Mouse (Mus musculus) stomach, embryonic 14.5 days (tissue): ENCODE data around the gene Fhit. TPM values are rescaled to one million over a fixed set of nuclear protein-coding genes. Genes with fewer than 3 reads are reported as not detected.

Experiments used
- ATAC-seq: fragments of 200-750 bp; cut with Nextera tagmentation; 2 replicates; pipeline ENCODE4 v1.8.0; 2017; ENCODE audit warnings: low read depth, moderate TSS enrichment; ENCODE audit not compliant: insufficient number of reproducible peaks, insufficient read depth, low FRiP score
- H3K27ac ChIP-seq: fragments of 300-500 bp; sonication (generic); 2 replicates; pipeline ENCODE4 v1.5.1; 2014; ENCODE audit warnings: mild to moderate bottlenecking, low read length, moderate library complexity, mixed read lengths
- H3K27me3 ChIP-seq: fragments of 300-500 bp; sonication (generic); 2 replicates; pipeline ENCODE4 v1.6.1; 2014; ENCODE audit warnings: low read length, control low read depth, mixed read lengths; ENCODE audit not compliant: control insufficient read depth, insufficient read depth
- H3K36me3 ChIP-seq: fragments of 300-500 bp; sonication (generic); 2 replicates; pipeline ENCODE4 v1.6.1; 2014; ENCODE audit warnings: mild to moderate bottlenecking, control low read depth, low read length, moderate library complexity, mixed read lengths; ENCODE audit not compliant: control insufficient read depth, insufficient read depth
- H3K4me1 ChIP-seq: fragments of 300-500 bp; sonication (generic); 2 replicates; pipeline ENCODE4 v1.6.1; 2014; ENCODE audit warnings: low read length, control low read depth, mixed read lengths; ENCODE audit not compliant: control insufficient read depth, insufficient read depth
- H3K4me2 ChIP-seq: fragments of 300-500 bp; sonication (generic); replicated peaks from 2 replicates; pipeline ENCODE4 v1.6.1; 2014; ENCODE audit warnings: low read depth, low read length, control low read depth
- H3K4me3 ChIP-seq: fragments of 300-500 bp; sonication (generic); 2 replicates; pipeline ENCODE4 v1.5.1; 2014; ENCODE audit warnings: low read depth, low read length, control low read depth
- H3K9ac ChIP-seq: fragments of 300-500 bp; sonication (generic); replicated peaks from 2 replicates; pipeline ENCODE4 v1.6.1; 2014; ENCODE audit warnings: low read depth, mild to moderate bottlenecking, control low read depth, low read length, moderate library complexity, mixed read lengths
- H3K9me3 ChIP-seq: fragments of 300-500 bp; sonication (generic); 2 replicates; pipeline ENCODE4 v1.6.1; 2016; ENCODE audit warnings: low read depth, low read length, control low read depth; ENCODE audit not compliant: control insufficient read depth
- WGBS: fragments of 180-500 bp; shearing (Covaris S2); extraction: QIAGEN DNeasy Blood & Tissue Kit; methylation state at CpG from one replicate; pipeline ENCODE4 v1.1.7; 2014; 5-methylcytosine and 5-hydroxymethylcytosine counted together
- polyA plus RNA-seq: library from polyadenylated mRNA; unstranded; fragments of >200 nt; fragmentation: Nextera tagmentation; extraction: Ambion mirVana; gene quantifications from 2 replicates; pipeline ENCODE4 v1.2.1, GENCODE M21; 2014

The Fhit gene
- polyA plus RNA-seq, 1 experiment from 2014 or later: 10.3 TPM

- no peak for ATAC-seq
These were observed 793.8 kb downstream of the Fhit start for GRCm38 (mm10) chr14:10367783-10368680.

DNA sequence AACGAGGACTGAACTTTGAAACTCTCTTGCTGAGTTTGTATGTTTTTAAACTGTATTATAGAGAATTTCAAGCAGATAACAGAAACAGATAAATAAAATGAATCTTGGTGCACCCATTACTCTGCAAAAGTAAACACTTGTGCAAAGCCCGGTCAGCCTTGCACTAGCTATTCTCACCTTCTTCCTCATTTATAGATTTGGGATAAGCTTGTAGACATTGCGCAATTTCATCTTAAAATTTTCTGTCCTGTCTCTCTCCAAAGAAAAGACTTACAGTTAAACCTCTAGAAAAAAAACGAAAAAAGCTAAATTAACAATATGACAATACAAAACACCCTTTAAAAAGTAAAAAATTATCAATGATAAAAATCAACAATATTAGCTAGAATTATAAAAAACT is 795.0 kb downstream of the Fhit start:
- no peak overlapping the region for H3K9ac ChIP-seq
- 82% methylated on average over 4 of the region's 4 CpGs for WGBS
- no peaks in the 10 kb centered on the region for H3K9me3 ChIP-seq
- no peak overlapping the region for H3K27ac ChIP-seq
- H3K27me3 ChIP-seq: no peaks in the 10 kb centered on the region
- no peaks in the 10 kb centered on the region for H3K36me3 ChIP-seq
- H3K4me2 ChIP-seq: no peak overlapping the region
- H3K4me1 ChIP-seq: no peaks in the 10 kb centered on the region
- ATAC-seq: no peak
- no peak overlapping the region for H3K4me3 ChIP-seq

More at GRCm38 (mm10) chr14:10367783-10368680, 793.8 kb downstream of the Fhit start:
- Histone ChIP-seq H3K27me3 (no peaks in the 10 kb centered on the region), H3K4me3 (no peak overlapping the region), H3K27ac (no peak overlapping the region), H3K36me3 (no peaks in the 10 kb centered on the region), H3K4me1 (no peaks in the 10 kb centered on the region), H3K9me3 (no peaks in the 10 kb centered on the region), H3K4me2 (no peak overlapping the region), H3K9ac (no peak overlapping the region)
- 63% methylated on average over 5 of the region's 5 CpGs for WGBS

GRCm38 (mm10) chr14:10364281-10364680 is 797.6 kb downstream of the Fhit start:
- no peak overlapping the region for H3K4me2 ChIP-seq
- H3K4me3 ChIP-seq: no peak overlapping the region
- H3K27me3 ChIP-seq: no peaks in the 10 kb centered on the region
- no peak for ATAC-seq
- H3K9me3 ChIP-seq: no peaks in the 10 kb centered on the region
- 81% methylated on average over 6 of the region's 6 CpGs for WGBS
- no peak overlapping the region for H3K9ac ChIP-seq
- no peak overlapping the region for H3K27ac ChIP-seq
- no peaks in the 10 kb centered on the region for H3K4me1 ChIP-seq
- no peaks in the 10 kb centered on the region for H3K36me3 ChIP-seq

DNA sequence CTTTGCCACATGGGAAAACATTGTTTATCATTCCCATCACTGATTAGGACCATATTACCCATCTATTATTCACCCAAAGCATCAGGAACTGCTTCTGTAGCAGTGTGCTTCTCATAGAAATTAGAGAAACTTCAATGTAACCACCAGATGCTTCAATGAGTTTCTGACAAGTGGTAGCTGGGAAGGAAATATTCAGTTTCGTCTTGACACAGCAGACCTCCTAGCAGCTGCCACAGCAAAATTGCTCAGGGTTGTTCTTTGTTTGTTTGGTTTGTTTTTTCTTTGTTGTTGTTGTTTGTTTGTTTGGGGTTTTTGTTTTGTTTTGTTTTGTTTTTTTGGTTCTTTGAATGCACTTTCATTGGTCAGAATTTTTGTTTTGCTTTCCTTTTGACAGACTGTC is 798.5 kb downstream of the Fhit start:
- H3K9me3 ChIP-seq: no peaks in the 10 kb centered on the region
- no peak for ATAC-seq
- H3K27me3 ChIP-seq: no peaks in the 10 kb centered on the region
- H3K36me3 ChIP-seq: no peaks in the 10 kb centered on the region
- H3K4me3 ChIP-seq: no peak overlapping the region
- no peak overlapping the region for H3K9ac ChIP-seq
- no peak overlapping the region for H3K4me2 ChIP-seq
- no peak overlapping the region for H3K27ac ChIP-seq
- no peaks in the 10 kb centered on the region for H3K4me1 ChIP-seq
- WGBS: 76% methylated on average over 1 of the region's 1 CpGs

GRCm38 (mm10) chr14:10345905-10346304 is 815.9 kb downstream of the Fhit start:
- Histone ChIP-seq H3K36me3 (no peaks in the 10 kb centered on the region), H3K4me2 (no peak overlapping the region), H3K9ac (no peak overlapping the region), H3K27me3 (no peaks in the 10 kb centered on the region), H3K9me3 (no peaks in the 10 kb centered on the region), H3K4me3 (no peak overlapping the region), H3K4me1 (no peaks in the 10 kb centered on the region), H3K27ac (no peak overlapping the region)
- ATAC-seq: no peak

- no peaks in the 10 kb centered on the region for H3K27me3 ChIP-seq
- 76% methylated on average over 1 of the region's 1 CpGs for WGBS
- no peak for ATAC-seq
- H3K4me1 ChIP-seq: no peaks in the 10 kb centered on the region
- no peak overlapping the region for H3K27ac ChIP-seq
- no peaks in the 10 kb centered on the region for H3K9me3 ChIP-seq
- no peaks in the 10 kb centered on the region for H3K36me3 ChIP-seq
- no peak overlapping the region for H3K9ac ChIP-seq
- no peak overlapping the region for H3K4me3 ChIP-seq
- H3K4me2 ChIP-seq: no peak overlapping the region
These were observed 817.8 kb downstream of the Fhit start for GRCm38 (mm10) chr14:10344064-10344463.

DNA sequence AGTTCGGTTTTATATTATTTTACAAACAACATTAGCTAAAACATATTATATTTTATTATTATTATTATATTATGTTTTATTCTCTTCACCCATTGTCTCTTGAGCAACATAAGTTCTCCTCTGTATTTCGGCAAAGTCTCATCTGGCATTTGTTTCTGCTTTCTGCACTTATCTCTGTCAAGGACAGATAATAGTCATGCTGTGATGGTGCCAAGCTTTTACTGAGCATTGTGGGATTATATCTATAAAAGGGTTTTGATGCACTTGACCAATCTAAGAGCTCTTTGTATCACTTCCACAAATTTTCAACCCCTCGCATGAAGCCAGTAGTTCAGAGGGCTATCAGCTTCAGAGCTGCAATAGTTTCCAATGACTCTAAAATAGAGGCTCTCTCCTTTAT is 845.1 kb downstream of the Fhit start:
- no peak overlapping the region for H3K4me3 ChIP-seq
- H3K36me3 ChIP-seq: no peaks in the 10 kb centered on the region
- no peak for ATAC-seq
- H3K4me2 ChIP-seq: no peak overlapping the region
- 92% methylated on average over 3 of the region's 3 CpGs for WGBS
- H3K27ac ChIP-seq: no peak overlapping the region
- H3K4me1 ChIP-seq: no peaks in the 10 kb centered on the region
- no peaks in the 10 kb centered on the region for H3K27me3 ChIP-seq
- no peak overlapping the region for H3K9ac ChIP-seq
- H3K9me3 ChIP-seq: no peaks in the 10 kb centered on the region

- Histone ChIP-seq H3K36me3 (no peaks in the 10 kb centered on the region), H3K27ac (no peak overlapping the region), H3K9ac (no peak overlapping the region), H3K4me3 (no peak overlapping the region), H3K9me3 (no peaks in the 10 kb centered on the region), H3K27me3 (no peaks in the 10 kb centered on the region), H3K4me2 (no peak overlapping the region), H3K4me1 (no peaks in the 10 kb centered on the region)
- 62% methylated on average over 1 of the region's 1 CpGs for WGBS
- ATAC-seq: no peak
These were observed 849.6 kb downstream of the Fhit start for GRCm38 (mm10) chr14:10312190-10312589.

GRCm38 (mm10) chr14:10305286-10305685 is 856.5 kb downstream of the Fhit start:
- Histone ChIP-seq H3K4me2 (no peak overlapping the region), H3K27me3 (no peaks in the 10 kb centered on the region), H3K27ac (no peak overlapping the region), H3K9ac (no peak overlapping the region), H3K36me3 (no peaks in the 10 kb centered on the region), H3K4me1 (no peaks in the 10 kb centered on the region), H3K9me3 (no peaks in the 10 kb centered on the region), H3K4me3 (no peak overlapping the region)
- no peak for ATAC-seq
